Mouse (Mus musculus) small intestine, adult 2 months (tissue): ENCODE measurements around the gene Mms19.

Experiments used
- CTCF ChIP-seq: fragments of 200-500 bp; IDR thresholded peaks from 2 replicates; pipeline ENCODE4 v1.5.1; 2012; ENCODE audit warnings: low read depth, mild to moderate bottlenecking, control low read depth, inconsistent platforms, low read length, moderate library complexity, mixed read lengths; ENCODE audit not compliant: insufficient replicate concordance, insufficient read length; ENCODE audit errors: extremely low read depth
- POLR2A ChIP-seq: fragments of 200-500 bp; IDR thresholded peaks from 2 replicates; pipeline ENCODE4 v1.6.1; 2012; ENCODE audit warnings: low read depth, mild to moderate bottlenecking, control low read depth, inconsistent platforms, low read length, moderate library complexity

DNA sequence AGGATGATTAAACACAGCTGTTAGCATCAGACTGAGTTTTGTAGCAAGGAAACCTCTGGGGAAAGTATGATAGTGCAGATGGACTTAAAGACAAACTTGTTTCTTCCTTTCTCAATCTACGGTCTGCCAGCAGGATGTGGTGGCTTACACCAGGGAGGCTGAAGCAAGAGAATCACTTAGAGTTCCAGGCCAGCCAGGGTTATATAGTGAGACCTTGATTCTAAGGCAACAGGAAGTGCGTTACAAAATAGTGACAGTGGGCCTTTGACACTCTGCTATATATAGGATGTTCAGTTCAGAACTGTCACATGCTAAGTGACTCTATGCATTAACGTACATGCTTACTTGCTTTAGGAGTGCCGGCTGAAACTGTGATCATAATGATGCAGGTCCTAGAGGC lies 64.1 kb downstream of the Mms19 start:
- TF ChIP-seq CTCF (no peak), POLR2A (no peak)
